Mouse (Mus musculus): ENCODE data around the gene Map3k20.

Gene Map3k20

GRCm38 (mm10) chr2:72383321-72383720 is 97.9 kb downstream of the Map3k20 start:
- DNase-seq, result no peak

- no peak for DNase-seq
Observed at GRCm38 (mm10) chr2:72389411-72389810, 104.0 kb downstream of the Map3k20 start.

- peak; percentile 73 for DNase-seq
Observed at GRCm38 (mm10) chr2:72389942-72390341, 104.5 kb downstream of the Map3k20 start.

GRCm38 (mm10) chr2:72390474-72390873 is 105.0 kb downstream of the Map3k20 start:
- DNase-seq, result no peak

GRCm38 (mm10) chr2:72391024-72391423 is 105.6 kb downstream of the Map3k20 start:
- no peak for DNase-seq

- DNase-seq, result no peak
Observed at GRCm38 (mm10) chr2:72391721-72392120, 106.3 kb downstream of the Map3k20 start.

- no peak for DNase-seq
Observed at GRCm38 (mm10) chr2:72392316-72392715, 106.9 kb downstream of the Map3k20 start.

GRCm38 (mm10) chr2:72396934-72397333 is 111.5 kb downstream of the Map3k20 start:
- DNase-seq, result no peak

- no peak for DNase-seq
Observed at GRCm38 (mm10) chr2:72398227-72398626, 112.8 kb downstream of the Map3k20 start.

- no peak for DNase-seq
Observed at GRCm38 (mm10) chr2:72399469-72400195, 114.2 kb downstream of the Map3k20 start.

GRCm38 (mm10) chr2:72401290-72401689 is 115.9 kb downstream of the Map3k20 start:
- DNase-seq, result no peak

- DNase-seq, result no peak
Observed at GRCm38 (mm10) chr2:72405621-72406555, 120.5 kb downstream of the Map3k20 start.

GRCm38 (mm10) chr2:72406701-72407100 is 121.3 kb downstream of the Map3k20 start:
- DNase-seq, result no peak

- no peak for DNase-seq
Observed at GRCm38 (mm10) chr2:72407341-72408092, 122.1 kb downstream of the Map3k20 start.

GRCm38 (mm10) chr2:72409968-72410367 is 124.5 kb downstream of the Map3k20 start:
- DNase-seq, result peak; percentile 38

- DNase-seq, result no peak
Observed at GRCm38 (mm10) chr2:72412266-72412665, 126.8 kb downstream of the Map3k20 start.

- DNase-seq, result no peak
Observed at GRCm38 (mm10) chr2:72415416-72415815, 130.0 kb downstream of the Map3k20 start.

GRCm38 (mm10) chr2:72416095-72417080 is 131.0 kb downstream of the Map3k20 start:
- DNase-seq, result no peak

- no peak for DNase-seq
Observed at GRCm38 (mm10) chr2:72420561-72420960, 135.1 kb downstream of the Map3k20 start.

GRCm38 (mm10) chr2:72424656-72425055 is 139.2 kb downstream of the Map3k20 start:
- no peak for DNase-seq

GRCm38 (mm10) chr2:72426776-72427175 is 141.3 kb downstream of the Map3k20 start:
- peak; percentile 12 for DNase-seq

GRCm38 (mm10) chr2:72427288-72427687 is 141.9 kb downstream of the Map3k20 start:
- DNase-seq, result no peak

Data from right cerebral cortex, adult 18-20 months (tissue).